Mouse (Mus musculus) urinary bladder, postnatal 25 days (tissue): ENCODE results near the gene Prelid3b.
A peak's percentile ranks its signal among the peaks of the same experiment; 100 is the strongest.

Experiments
- DNase-seq: peaks from one replicate; pipeline ENCODE4 v3.0.0; 2022; ENCODE audit warnings: low spot score

Gene Prelid3b

DNA sequence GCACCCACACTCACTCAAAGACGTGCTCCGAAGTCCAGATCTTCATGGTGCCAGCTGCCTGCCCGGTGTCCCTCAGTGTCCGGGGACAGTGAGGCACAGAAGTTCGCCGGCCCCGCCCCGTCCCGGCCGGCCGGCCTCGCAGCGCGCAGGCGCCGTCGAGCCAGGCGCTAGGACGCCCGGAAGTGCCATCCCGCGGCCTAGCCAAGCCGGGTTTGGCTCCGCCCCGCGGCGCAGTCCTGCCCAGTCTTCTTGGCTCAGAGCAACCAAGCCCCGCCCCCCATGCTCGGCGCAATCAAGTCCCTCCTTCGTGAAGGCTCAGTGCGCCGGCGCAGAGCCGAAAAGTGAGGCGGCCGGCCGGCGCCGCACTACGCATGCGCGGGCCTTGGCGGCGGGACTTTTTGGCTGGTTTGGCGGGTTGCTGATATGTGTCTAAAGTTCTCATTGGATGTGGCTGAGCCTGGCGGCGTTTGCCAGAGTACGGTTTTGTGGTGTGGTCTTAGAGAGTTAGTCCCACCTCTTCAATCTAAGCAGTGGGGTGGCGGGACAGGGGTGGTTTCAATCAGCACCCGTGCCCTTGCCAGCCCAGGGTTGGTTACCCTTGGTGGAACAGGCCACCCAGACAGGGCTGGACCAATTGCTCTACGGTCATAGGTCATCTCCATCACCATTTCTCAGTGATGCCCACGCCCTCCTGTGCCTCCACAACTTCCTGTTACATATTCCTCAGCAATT lies at the start of gene Prelid3b:
Gene Prelid3b (minus strand): TSS at position 264 of the 732 bp plus-strand sequence.
- DNase-seq: peak; percentile 100

DNA sequence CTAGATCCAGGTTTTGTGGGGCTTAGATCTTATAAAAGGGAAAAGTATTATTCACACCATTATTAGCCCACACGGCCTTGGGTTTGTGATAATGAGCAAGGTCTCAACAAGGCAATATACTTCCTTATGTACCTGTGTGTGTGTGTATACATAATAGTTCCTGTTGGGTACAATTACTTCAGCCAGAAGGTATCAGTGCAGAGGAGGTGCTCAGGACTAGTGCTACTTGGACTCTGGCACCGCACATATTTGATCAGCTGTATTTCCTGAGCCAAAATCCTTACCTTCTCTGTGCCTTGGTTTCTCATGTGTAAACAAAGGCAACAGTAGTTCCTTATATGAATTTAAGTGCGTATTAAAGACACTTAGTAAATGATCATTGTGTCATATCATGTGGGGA lies 49.3 kb upstream of the Prelid3b start:
- DNase-seq: no peak

DNA sequence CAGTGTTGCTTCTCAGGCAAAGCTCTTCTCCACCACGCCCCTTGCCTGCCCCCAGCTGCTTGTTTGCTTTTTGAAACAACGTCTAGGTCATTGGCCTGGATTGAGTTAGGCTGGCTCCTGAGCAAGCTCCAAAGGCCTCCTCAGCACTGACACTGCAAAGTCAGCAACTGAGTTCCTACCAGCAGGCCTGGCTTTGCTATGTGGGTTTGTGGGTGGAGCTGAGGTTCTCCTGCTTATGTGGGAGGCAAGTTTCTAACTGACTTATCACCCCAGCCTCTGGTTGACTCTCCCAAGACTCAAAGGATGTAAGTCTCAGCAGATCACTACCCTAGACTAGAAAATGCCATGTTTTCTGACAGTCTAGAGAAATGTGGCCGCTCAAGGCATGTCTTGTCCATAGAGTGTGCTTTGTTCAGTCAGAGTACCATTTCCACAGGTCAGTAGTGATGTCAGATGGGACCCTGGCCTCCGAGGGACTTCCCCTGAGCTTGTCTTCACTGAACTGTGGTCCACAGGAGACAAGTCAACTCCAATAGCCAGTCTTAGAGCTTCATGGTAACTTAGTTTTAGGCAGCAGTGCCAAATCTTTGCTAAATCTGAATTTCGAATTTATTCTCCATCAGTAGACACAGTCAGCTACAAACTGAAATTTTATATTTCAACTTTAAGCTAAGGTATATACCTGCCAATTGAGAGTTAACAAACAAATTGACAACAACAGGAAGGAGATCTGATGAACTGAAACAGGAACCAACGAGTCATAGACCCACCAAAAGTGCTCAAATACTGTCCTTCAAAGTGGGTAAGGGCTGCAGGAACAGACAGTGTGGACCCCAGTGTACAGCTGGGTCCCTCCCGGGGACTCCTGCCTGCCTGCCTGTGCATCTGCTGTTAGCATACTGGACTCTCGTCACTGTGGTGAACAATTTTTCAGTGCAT lies 44.5 kb upstream of the Prelid3b start:
- DNase-seq: no peak

DNA sequence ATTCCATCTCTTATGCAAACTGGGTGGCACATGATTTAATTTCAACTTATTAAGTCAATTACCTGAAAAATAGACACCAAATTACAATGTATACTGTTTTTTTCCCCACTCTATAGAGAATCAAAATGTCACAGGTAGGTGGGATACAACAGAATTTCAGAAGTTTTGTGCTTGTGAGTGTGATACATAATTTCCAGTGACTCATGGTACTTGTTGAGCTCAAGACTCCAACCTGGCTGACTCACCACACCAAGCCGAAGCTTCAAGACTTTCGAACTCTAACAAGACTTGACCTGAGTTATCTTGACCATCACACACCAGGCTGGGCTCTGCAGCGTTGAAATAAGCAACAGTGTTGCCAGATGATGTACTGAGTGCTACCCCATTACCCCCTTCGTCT lies 42.0 kb upstream of the Prelid3b start:
- DNase-seq: no peak

DNA sequence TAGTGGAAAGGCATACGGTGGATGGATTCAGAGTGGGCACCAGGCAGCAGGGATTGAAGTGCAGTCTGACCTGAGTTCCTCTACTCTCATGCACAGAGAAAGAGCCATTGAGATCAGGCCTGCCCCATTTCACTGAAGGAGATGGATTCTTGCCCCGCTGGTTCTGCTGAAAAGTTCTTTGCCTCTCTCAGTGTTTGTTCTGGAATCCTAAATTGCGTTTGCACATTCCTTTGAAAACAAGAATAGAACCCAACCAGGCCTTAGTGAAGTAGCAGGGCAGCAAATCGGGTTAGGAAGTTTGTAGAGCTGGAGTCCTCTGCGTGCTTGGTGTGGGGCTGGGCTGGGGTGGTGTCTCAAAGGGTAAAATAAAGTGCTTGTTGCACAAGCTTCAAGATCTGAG lies 40.9 kb upstream of the Prelid3b start:
- no peak for DNase-seq

DNA sequence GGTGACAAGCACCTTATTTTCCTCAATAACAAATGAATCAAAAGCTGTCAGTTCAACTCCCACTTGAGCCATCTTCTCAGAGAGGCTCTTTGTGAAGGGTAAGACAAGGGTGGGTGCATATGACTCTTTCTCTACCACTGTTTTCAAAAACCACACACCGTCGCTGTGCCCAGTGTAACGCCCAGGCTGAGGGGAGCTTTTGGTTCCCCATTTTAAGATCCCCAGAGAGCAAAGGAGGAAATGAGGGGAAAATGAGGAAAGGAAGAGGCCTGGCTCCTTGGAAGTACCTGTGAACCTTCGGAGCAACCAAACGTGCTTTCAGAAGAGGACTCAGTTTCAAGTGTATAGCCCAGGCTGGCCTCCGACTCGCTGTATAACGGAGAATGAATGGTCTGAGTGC lies 36.9 kb upstream of the Prelid3b start:
- no peak for DNase-seq

DNA sequence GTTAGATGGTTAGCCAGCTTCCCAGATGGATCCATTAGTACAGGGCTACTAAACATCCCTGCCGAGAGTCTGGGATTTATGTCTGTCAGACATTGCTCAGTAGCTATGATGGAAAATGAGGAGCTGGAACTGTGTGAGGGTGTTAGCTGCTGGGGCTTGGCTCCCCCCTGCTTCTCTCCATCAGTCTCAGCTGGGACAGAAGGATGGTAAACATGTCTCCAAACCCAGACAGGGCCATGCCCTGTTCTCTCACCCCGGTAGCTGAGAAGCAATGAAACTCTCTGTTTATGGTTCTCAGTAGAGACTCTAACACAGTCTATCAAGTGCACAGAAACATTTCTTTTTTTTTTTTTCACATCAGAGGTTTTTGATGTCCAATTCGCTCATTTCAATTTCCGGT lies 35.1 kb upstream of the Prelid3b start:
- no peak for DNase-seq

DNA sequence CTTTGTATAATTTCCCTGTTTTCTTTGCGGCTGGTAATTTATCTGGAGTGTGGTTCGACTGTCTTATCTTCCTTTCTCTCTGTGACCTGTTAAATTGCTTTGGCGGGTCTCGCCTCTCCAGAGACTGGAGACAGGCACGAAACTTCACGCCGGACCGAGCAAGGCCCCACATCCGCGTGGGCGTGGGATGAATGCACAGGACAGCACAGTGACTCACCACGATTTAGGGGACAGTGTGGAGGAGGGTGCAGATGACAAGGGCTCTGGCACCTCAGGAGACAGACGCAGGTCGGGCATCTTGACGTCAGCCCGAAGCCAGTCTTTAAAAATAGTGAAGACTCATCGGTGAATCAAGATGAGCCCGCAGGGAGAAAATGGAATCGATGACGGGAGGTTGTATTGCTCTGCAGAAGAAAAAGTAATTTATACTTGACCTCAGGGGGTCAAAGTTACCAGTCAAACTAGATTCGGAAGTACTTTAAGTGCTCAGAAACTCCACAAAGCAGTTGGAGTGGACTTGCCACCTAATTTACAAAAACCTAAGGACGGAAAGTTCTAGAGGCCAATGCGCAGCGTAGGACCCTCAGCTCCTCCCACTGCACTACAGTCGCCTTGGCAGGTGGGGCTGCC lies 30.1 kb upstream of the Prelid3b start:
- no peak for DNase-seq

DNA sequence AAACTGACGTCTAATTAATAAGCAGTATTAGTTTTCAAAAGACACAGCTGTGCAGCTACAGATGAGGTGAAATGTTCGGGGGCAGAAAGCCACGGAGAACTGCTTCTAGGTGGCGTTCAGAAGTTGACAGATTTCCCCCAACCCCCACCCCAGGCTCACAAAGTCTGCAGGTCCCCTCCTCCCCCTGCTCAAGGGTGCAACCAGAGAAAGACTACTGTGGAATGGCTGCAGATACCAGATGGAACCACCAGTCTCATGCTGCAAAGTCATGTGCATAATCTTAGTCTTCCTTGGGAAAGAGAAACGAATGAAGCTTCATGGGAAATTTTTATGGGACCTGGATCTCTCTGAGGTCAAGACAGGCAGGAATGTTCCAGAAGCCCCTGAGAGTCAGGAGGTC lies 29.4 kb upstream of the Prelid3b start:
- no peak for DNase-seq

DNA sequence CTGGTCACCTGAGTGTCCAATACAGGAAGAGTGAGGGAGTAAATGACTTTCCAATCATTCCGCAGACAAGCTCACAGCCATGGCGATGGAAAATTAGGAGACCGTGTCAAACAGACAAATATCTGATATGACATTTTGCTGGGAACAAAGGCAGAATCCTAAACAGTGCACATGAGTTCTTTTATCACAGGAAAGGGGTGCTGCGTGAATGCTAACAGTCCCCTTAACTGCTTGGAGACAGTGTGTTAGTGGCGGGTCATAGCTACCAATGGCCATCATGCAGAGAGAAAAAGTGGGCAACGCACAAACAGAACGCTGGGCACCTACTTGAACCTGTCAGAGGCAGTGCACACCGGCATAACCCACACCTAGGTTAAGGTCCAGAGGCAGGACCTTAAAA lies 28.6 kb upstream of the Prelid3b start:
- DNase-seq: no peak

DNA sequence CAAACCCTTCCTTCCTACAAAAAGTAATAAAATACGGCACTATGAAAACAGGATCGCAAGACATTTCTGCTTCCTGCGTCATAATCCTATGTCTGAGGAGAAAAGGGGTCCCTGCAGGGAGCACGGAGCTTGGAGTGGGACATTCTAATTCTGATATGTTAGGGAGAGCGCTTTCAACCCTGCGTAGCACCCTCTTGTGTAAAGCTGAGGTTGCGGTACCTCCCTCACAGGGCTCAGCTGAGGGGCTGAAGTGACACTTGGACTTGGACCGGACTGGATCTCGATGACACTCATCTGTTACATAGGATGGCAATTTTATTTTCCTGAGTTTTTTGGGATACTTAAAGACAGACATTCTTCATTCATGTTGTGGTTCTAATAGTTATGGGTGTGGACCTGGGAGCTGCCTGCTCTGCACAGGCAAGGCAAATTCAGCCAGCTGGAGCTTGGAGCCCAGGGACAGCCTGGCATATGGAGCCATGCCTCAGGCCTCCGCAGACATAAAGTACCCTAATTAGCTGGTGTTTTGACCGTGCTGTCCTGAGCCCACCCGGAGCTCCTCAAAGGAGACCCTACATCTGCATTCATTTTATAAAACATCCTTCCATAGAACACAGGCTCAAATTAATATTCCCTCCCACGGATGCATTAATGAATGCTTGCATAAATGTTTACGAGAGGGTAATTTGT lies 28.1 kb upstream of the Prelid3b start:
- no peak for DNase-seq

DNA sequence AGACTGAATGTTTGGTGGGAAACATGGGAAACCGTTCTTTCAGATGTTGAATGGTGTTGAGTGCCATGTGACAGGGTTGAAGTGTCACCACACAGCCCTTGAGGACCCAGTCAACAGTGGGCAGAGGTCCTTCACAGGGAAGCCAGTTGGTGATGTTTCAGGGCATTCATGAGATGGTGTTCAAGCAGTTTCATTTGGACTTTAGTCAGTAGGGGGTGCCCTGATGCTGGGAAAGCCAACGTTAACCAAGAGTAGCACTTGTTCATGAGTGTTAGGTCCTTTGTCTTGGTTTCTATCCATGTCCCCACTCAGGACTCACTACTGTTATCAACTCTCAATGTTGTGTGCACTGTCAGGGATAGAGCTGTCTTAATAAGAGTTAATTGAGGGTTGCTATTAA lies 20.0 kb upstream of the Prelid3b start:
- no peak for DNase-seq

DNA sequence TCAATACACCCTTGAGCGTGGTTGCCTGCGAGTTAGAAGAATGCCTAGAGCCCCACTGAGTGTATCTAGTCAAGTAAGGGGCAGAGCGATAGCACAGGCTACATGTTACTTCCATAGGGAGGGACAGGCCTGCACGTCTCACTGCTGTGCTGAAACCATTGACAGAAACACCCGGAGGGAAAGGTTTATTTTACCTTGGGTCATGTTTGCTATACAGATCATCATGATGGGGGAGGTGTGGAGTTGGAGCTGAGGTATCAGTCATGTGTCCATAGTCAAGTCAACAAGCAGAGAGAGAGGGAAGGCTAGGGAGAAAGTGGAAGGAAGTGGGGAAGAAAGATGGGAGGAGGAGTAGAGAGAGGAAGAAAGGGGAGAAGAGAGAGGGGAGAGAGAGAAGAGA lies 14.1 kb upstream of the Prelid3b start:
- no peak for DNase-seq

DNA sequence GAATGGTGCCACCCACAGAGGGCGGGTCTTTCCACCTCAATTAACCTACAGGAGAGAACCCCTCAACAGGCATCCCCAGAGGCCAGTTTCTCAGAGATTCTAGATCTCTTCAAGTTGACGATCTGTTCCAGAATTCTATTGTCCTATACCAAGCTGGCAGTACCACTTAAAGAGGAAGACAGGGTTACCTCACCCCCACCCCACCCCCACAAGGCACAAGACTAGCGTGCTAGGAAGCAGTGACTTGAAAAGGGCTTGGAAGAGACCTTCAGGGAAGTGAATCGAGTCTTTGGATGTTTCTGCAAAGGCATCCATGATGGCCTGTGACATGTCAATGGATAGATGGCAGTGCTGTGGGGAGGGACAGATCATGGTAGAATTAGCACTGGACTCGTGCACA lies 5.9 kb upstream of the Prelid3b start:
- DNase-seq: no peak

DNA sequence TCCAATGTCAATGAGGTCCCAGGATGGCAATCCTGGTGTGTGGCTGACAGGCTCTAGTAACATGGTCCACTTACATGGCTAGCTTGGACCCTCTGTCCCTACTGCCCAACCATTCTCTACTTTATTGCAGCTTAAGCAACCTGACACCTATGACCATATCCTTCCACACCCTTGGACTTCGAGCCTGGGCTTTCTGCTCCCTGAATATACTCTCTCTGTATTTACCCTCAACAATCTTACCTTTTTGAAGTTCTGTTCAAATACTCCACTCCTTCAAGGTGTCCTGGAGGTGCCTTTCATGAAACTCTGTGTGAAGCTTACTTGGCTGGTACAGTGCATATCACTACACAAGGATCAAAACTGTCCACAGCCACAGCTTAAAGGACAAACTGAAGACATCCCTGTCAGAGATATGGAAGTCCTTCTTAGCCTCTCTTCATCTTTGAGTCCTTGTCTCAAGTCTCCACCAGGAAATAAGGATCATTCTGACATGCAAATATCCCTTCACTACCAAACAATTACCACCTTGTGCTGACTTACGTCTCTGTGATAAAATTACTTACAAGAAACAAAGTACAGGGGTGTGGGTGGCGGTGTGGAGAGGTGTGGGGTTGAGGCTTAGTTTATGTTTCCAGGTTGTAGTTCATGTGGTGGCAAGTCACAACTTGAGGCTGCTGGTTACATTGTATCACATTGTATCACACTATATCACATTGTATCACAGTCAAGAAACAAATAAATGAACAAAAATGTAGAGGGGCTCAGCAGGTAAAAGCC lies 4.8 kb upstream of the Prelid3b start:
- DNase-seq: no peak

DNA sequence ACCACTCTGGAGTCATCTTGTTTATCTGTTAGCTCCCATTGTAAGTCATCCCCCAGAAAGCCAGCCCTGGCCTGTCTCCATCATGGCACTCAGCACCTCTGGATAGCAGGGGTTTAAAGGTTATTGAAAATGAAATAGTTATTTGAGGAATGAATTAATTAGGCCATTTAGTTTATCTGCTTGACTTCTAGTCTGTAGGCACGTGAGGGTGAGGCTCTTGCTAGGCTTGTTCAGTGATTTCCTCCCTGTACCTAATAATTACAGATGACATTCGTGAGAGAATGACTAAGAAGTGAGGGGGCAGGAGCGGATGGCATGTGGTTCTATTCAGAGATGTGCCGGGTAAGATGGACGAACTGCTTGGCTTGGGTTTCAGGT lies 658 bp upstream of the Prelid3b start:
- DNase-seq: no peak

DNA sequence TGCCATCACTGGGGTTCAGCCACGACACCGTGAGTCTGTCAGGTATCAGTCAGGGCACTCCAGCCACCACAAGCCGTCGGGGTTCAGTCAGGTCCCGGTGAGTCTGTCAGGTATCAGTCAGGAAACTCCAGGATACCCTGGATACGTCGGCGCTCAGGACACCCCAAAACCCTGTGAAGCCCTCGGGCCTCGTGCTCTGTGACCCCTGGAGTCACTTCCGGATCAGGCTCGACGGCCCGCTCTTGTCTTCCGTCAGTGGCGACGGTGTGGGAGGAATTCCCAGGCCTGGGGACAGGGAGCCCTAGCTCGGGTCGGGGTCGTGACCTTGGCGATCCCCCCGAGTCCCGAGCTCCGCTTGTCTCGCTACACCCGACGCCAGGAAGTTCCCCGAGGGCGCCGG lies 474 bp downstream of the Prelid3b start:
- peak; percentile 13 for DNase-seq

DNA sequence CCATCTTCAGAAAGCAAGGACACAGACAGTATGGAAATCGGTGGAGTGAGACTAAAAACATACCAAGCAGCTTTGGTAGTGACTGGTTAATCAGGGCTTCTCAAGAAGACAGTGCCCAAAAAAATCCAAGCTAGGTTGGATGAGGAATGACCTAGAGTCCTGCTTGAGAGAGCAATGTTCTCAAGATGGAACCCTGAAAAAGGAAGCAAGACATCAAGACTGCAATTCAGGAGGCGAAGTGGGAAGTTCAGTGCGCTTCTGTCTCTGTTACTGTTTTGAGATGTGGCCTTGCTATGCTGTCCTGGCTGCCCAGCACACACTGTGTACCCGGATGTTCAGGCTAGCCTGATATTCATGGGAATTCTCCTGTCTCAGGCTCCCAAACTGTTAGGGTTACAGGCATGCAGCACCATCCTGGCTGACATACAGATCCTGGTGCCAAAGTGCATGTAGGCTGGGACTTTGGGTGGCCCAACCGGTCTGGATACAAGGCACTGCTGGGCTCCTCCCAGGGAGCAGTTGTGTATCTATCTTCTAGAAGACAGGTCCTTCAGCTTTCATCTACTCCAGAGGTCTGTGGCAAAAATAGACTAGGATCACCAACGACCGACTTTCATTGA lies 2.0 kb downstream of the Prelid3b start:
- DNase-seq: no peak

DNA sequence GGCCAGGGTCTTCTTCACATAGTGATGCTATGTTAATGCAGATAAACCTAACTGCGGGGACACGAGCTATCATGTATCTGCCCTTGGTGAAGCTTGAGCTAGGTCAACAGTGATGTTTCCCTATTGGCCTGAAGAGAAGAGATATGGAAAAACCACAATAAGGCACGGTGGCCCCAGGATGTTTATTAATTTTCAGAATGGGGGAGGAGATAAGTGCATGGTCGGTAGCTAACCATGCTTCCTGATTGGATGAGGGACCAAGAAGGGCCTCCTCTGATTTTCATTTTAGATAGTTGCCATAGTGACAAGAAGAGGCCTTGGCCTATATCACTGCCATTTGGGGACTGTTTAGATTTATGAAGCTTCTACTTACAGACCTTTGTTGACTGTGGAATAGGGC lies 2.5 kb downstream of the Prelid3b start:
- no peak for DNase-seq

DNA sequence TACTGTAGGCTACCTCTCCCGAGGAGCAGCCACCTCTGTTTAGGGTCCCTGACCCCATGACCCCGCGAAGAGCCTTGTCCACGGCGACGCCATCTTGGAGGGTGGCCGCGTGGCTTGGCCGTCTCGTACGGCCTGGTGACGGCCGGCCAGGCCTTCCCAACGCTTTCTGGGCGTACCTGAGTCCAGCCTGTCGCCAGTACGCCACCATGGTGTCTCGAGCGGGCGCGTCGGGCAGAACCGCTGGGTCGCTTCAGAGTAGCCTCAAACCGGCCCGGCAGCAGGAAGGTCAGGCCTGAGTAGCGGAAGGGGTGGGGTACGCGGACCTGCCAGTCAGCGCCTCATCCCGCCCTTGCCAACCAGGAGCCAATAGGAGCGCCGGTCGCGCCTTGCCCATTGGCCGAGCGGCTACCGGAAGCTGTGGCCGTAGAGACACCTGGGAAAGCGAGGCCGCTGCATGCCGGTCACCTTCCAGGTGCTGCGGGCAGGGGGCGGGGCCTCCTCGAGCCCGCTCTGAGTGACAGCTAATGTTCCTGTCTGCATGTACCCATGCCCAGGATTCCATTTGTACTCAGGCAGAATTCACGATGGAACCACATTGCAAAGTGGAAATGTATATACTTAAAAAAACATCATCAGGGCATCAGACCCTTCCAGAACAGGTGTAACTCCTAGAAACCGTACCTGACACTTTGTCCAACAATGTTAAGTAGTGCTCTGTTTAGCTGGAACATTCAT lies 8.9 kb downstream of the Prelid3b start, which contains the start of gene Atp5e:
Gene Atp5e (minus strand): TSS at position 317 of the 735 bp plus-strand sequence.
- peak; percentile 92 for DNase-seq
